Mouse (Mus musculus) G1E (cell line): ENCODE data around the gene Hexdc. TPM values are rescaled to one million over a fixed set of nuclear protein-coding genes. Genes with fewer than 3 reads are reported as not detected.

ENCODE experiments used
- ATAC-seq: 2 replicates; pipeline ENCODE4 v1.8.0; 2016; ENCODE audit warnings: mild to moderate bottlenecking; ENCODE audit not compliant: insufficient number of reproducible peaks, poor library complexity, low FRiP score, severe bottlenecking; ENCODE audit errors: extremely low read depth
- DNase-seq: peaks from one replicate; pipeline ENCODE4 v3.0.0; 2012; ENCODE audit warnings: low spot score
- H3K27me3 ChIP-seq: 2 replicates; pipeline ENCODE4 v1.6.1; 2012; ENCODE audit warnings: mild to moderate bottlenecking, low read length, inconsistent platforms; ENCODE audit not compliant: insufficient read depth
- H3K36me3 ChIP-seq: replicated peaks from 2 replicates; pipeline ENCODE3; 2012; ENCODE audit warnings: mild to moderate bottlenecking, inconsistent platforms
- H3K4me1 ChIP-seq: 2 replicates; pipeline ENCODE4 v1.6.1; 2012; ENCODE audit warnings: low read depth, low read length, inconsistent platforms, mixed read lengths; ENCODE audit not compliant: insufficient read depth
- H3K4me3 ChIP-seq: 2 replicates; pipeline ENCODE4 v1.5.1; 2012; ENCODE audit warnings: low read depth, mild to moderate bottlenecking, inconsistent platforms, low read length, moderate library complexity, mixed read lengths
- H3K9me3 ChIP-seq: replicated peaks from 2 replicates; pipeline ENCODE4 v1.6.1; 2012; ENCODE audit warnings: inconsistent platforms
- CTCF ChIP-seq: IDR thresholded peaks from 2 replicates; pipeline ENCODE4 v1.5.1; 2012; ENCODE audit warnings: low read depth, low read length, inconsistent platforms, mixed read lengths
- GATA1 ChIP-seq: IDR thresholded peaks from 2 replicates; pipeline ENCODE4 v1.6.1; 2012; ENCODE audit warnings: borderline replicate concordance, low read length, inconsistent platforms, mixed read lengths
- GATA2 ChIP-seq: IDR thresholded peaks from 2 replicates; pipeline ENCODE4 v1.6.1; 2012; ENCODE audit warnings: low read depth, low read length, inconsistent platforms, borderline replicate concordance
- POLR2AphosphoS5 ChIP-seq: IDR thresholded peaks from 2 replicates; pipeline ENCODE4 v1.6.1; 2012; ENCODE audit warnings: low read depth, low read length, inconsistent platforms; ENCODE audit not compliant: insufficient replicate concordance
- TAL1 ChIP-seq: conservative IDR thresholded peaks from 2 replicates; pipeline ENCODE4 v1.6.1; 2012; ENCODE audit warnings: low read depth, low read length, inconsistent platforms, mixed read lengths
- polyA plus RNA-seq: library from polyadenylated mRNA; stranded (reverse); fragments of >175 nt; gene quantifications from 2 replicates; pipeline ENCODE4 v1.2.3, GENCODE M21; 2012
- total RNA-seq, 2 experiments: library from RNA; stranded (forward) in 1 of 2; stranded (reverse) in 1 of 2; fragments of 200-1000 nt in 1 of 2; fragments of >200 nt in 1 of 2; fragmentation: Nextera tagmentation in 1 of 2; gene quantifications; 2 replicates each; pipeline ENCODE4 v1.2.3; 2014 to 2017

The Hexdc gene
- total and polyA plus RNA-seq, 3 experiments = 3.6 to 7.3 (median 7.2) TPM

DNA sequence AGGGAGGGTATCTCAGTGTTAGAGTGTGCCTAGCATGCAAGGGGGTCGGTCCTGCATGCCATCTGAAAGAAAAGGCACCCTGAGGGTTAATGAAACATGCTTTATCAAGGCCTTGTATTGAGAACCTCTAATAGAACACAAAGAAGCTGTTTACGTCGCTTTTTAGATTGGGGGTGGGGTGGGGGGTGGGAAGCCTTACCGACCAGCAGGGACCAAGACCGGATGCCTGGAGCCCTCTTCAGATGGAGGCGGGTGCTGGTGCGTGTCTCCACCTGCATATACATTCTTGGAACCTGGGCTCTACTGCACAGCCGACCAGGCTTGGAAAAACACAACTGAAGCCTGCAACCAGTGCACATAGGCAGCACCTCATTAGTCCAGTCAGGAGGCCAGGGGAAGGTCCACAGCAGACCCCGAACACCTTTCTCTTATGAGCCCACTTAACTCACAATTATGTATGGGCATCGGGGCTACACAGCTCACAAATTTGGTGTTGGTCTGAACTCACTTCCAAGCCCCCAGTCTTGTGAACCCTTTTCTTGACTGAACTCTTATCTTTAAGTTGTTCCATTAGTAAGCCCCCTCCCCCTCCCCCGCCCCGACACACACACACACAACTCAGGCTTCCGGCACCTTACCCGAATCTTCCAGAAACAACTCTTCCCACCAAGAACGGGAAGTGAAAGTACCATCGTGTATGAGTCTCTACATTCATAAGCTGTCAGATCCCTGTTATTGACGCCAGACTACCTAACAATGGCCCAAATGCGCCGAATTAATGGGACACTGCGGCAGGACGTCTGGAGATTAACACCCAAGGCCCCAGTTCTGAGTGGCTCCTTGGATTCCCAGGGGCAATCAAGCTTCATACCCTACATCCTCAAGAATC, 24.1 kb downstream of the Hexdc start:
- H3K4me1 ChIP-seq = peaks cover 47% of the 10 kb centered on the region
- H3K27me3 ChIP-seq = no peaks in the 10 kb centered on the region
- ATAC-seq (no peak), DNase-seq (no peak)
- H3K4me3 ChIP-seq = peak overlapping the region; percentile 81
- peaks cover 47% of the 10 kb centered on the region for H3K36me3 ChIP-seq
- TF ChIP-seq GATA1 (no peak), GATA2 (no peak), POLR2AphosphoS5 (no peak)
- no peaks in the 10 kb centered on the region for H3K9me3 ChIP-seq

DNA sequence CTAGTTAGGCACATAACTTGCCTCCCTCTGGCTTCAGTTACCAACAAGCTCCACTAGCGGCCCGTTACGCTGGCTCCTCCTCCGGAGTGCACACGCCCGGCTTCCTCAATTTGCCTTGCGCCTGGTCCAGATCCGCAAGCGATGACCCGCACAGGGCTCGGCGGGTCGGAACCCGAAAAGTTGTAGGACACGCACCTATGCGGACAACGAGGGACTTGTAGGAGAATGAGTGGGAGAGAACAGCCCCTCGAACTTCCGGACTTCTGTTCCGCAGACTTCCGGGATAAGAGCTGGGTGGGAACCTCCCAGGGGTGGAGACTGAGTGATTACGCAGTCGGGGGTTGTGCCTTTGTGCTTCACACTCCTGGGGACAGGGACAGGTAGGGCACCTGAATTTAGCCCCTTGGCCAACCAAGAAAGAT, 24.8 kb downstream of the Hexdc start, which contains the start of gene Cybc1:
Cybc1 (minus strand) TSS at position 305 of the 422 bp plus-strand sequence.
- peaks cover 47% of the 10 kb centered on the region for H3K4me1 ChIP-seq

GRCm38 (mm10) chr11:121231191-121231590, 27.0 kb downstream of the Hexdc start:
- Histone ChIP-seq H3K36me3 (peaks cover 19% of the 10 kb centered on the region), H3K9me3 (no peaks in the 10 kb centered on the region), H3K4me3 (no peak overlapping the region), H3K27me3 (no peaks in the 10 kb centered on the region), H3K4me1 (peaks cover 58% of the 10 kb centered on the region)
- no peak for TF ChIP-seq TAL1
- no peak for TF ChIP-seq GATA1
- TF ChIP-seq CTCF = no peak
- no peak for TF ChIP-seq POLR2AphosphoS5
- no peak for TF ChIP-seq GATA2
- DNase-seq = no peak
- ATAC-seq = no peak

More for the DNA sequence above, 24.8 kb downstream of the Hexdc start, which contains the start of gene Cybc1:
- TF ChIP-seq CTCF (no peak), GATA2 (no peak), POLR2AphosphoS5 (no peak), GATA1 (no peak), TAL1 (no peak)
- no peaks in the 10 kb centered on the region for H3K27me3 ChIP-seq
- H3K9me3 ChIP-seq = no peaks in the 10 kb centered on the region
- H3K36me3 ChIP-seq = peaks cover 40% of the 10 kb centered on the region
- DNase-seq = peak; percentile 88
- ATAC-seq = peak; percentile 88
- peak within 1 kb of the TSS; percentile 81 for H3K4me3 ChIP-seq

DNA sequence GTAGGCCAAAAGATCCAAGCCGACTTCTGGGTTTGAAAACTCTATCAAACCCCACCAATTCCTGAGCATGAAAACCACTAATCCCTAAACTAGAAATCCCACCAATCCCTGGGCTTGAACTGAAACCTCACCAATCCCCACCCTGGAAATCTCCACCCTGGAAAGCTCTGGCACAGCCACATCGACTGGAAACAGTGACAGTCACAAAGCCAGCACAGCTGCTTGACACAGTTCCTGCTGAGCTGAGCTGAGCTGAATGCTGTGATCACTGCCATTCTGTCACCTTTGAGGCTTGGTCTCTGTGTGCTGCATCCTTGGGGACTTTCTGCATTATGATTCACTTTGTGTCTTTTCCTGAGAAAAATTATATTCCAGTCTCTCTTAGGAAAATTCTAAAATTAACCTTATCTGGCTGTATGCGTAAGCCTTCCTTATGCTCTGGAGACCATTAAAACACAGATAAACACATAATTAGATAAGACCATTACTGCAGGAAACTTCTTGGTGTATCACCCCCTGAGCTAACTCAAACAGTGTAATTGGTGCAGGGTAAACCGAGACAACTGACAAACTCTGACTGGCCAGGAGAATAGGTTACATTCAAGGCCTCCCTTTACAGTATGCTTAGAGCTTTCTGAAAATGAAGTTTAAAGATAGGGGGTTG, 27.5 kb downstream of the Hexdc start:
- no peak for TF ChIP-seq TAL1
- TF ChIP-seq GATA1 = no peak
- no peak for TF ChIP-seq CTCF
- TF ChIP-seq GATA2 = no peak
- no peak for TF ChIP-seq POLR2AphosphoS5
- H3K4me1 ChIP-seq = peaks cover 60% of the 10 kb centered on the region
- ATAC-seq = no peak
- peaks cover 13% of the 10 kb centered on the region for H3K36me3 ChIP-seq
- H3K4me3 ChIP-seq = no peak overlapping the region
- H3K27me3 ChIP-seq = no peaks in the 10 kb centered on the region
- no peaks in the 10 kb centered on the region for H3K9me3 ChIP-seq
- no peak for DNase-seq

- DNase-seq (no peak), ATAC-seq (no peak)
- H3K4me1 ChIP-seq = peaks cover 52% of the 10 kb centered on the region
- no peak overlapping the region for H3K4me3 ChIP-seq
- peaks cover 4% of the 10 kb centered on the region for H3K36me3 ChIP-seq
- H3K27me3 ChIP-seq = no peaks in the 10 kb centered on the region
- TF ChIP-seq CTCF (no peak), GATA1 (no peak), POLR2AphosphoS5 (no peak), GATA2 (no peak), TAL1 (no peak)
- no peaks in the 10 kb centered on the region for H3K9me3 ChIP-seq
Measured at GRCm38 (mm10) chr11:121232706-121233105, 28.5 kb downstream of the Hexdc start.

DNA sequence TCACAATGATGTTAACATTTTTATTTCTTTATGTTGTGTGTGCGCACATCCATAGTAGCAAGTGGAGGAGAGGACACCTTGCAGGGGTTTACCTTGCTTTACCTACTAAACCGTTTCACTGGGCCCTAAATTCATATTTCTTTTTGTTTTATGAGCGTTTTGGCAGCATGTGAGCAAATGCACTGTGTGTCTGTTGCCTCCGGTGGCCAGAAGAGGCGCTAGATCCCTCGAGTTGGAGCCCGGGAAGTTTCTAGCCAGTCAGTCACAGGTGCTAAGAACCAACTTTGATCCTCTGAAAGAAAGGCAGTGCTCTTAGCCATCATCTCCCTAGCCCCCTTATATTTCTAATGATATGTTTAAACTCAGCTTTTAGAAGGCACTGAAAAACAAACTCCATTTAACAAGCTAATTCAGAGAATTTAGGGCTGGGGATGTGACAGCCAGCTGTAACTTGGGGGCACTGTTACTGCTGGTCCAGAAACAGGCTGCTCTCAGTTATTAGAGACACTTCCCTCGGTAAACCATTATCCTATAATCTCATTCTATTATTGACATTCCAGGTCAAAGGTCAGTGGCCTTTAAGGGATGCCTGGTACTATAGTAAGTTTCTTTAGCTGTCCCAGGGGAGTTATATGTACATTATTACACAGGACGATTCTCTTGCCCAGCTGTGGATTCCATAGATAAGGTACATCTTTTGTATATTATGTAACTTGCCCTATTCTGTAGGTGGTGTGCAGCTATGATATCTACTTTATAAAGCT, 31.4 kb downstream of the Hexdc start:
- ATAC-seq (no peak), DNase-seq (no peak)
- H3K36me3 ChIP-seq = peaks cover 18% of the 10 kb centered on the region
- TF ChIP-seq GATA1 (no peak), TAL1 (no peak), GATA2 (no peak), CTCF (peak; percentile 47; the same call in 1 of the 2 replicates), POLR2AphosphoS5 (no peak)
- H3K27me3 ChIP-seq = no peaks in the 10 kb centered on the region
- peaks cover 58% of the 10 kb centered on the region for H3K4me1 ChIP-seq
- peak overlapping the region; percentile 94; the same call in 1 of the 2 replicates for H3K4me3 ChIP-seq
- no peaks in the 10 kb centered on the region for H3K9me3 ChIP-seq
